Mouse (Mus musculus): ENCODE measurements around the gene Hyal1.

The Hyal1 gene

DNA sequence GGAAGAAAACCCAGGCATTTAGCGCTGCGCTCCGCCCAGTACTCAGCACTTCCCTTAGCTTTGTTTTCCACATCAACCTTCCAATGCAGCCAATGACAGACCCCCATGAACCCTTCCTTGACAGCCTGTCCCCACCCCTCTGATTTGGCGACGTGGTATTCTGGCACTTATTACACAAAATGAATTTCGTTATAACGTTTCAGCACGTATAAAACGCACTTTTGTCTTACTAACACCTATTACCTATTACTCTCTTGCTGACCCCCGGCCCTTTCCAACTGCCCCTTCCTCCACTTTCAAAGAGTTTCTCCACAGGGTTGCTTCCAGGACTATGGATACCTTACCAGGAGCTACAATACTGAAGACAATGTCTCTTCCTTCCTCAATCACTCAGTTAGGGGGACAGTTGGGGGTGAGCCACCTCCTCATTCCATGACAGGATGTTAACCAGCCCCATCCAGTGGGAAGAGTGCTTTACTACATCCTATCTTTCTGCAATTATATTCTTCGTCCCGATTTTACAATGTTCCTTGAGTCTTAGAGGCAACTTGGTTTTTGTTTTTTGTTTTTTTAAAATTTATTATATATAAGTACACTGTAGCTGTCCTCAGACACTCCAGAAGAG, 36.3 kb downstream of the Hyal1 start:
- in situ Hi-C loops (cut with MboI, MseI), result no loop called here

DNA sequence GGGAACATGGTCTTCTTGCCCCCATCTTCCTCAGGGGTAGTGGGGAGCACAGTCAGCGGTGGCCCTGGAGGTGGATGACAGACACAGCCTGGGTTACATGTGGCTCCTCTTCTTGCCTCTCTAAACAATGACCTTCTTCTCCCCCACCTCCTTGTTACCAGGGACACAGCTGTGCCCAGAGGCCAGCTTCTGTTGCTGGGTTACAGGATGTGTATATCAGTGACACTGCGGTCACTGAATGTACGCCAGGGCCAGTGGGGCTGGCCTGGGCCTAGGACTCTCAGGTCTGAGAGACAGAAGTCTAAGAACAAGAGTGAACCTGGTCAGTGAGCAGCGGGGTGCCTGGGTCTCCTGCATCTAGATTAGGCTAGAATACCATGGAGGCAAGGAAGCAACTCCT, 38.3 kb downstream of the Hyal1 start:
- in situ Hi-C loops (cut with MboI, MseI), result no loop called here

DNA sequence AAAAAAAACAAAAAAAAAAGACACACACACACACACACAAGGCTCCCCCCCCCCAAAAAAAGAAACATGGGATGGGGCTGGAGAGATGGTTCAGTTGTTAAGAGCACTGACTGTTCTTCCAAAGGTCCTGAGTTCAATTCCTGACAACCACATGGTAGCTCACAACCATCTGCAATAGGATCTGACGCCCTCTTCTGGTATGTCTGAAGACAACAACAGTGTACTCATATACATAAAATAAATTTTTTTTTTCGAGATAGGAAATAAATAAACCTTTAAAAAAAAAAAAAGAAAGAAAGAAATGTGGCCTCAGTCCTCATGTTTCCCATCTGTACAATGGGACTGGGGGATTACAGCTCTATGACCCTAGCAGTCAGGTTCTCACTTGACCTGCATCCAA, 40.7 kb downstream of the Hyal1 start:
- in situ Hi-C loops (cut with MboI, MseI), result no loop called here

DNA sequence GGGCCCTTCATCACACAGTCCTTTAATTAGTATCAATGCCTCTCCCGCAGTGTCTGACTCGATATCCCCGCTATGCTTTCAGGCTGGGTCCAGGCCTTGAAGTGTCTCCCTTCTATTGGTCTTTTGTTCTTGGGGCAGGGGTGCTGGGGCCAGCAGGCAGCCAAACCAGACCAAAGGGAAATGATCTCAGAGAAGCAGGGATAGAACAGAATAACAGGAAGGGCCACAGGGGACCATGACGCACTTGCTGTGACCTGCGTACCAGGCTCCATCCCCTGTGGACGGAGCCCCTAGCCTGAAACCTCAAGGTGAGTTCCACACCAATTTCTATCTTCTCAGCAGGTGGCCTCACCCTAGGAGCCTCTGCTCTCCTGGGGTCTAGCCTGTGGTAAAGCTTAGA, 41.4 kb downstream of the Hyal1 start:
- in situ Hi-C loops (cut with MboI, MseI), result no loop called here

DNA sequence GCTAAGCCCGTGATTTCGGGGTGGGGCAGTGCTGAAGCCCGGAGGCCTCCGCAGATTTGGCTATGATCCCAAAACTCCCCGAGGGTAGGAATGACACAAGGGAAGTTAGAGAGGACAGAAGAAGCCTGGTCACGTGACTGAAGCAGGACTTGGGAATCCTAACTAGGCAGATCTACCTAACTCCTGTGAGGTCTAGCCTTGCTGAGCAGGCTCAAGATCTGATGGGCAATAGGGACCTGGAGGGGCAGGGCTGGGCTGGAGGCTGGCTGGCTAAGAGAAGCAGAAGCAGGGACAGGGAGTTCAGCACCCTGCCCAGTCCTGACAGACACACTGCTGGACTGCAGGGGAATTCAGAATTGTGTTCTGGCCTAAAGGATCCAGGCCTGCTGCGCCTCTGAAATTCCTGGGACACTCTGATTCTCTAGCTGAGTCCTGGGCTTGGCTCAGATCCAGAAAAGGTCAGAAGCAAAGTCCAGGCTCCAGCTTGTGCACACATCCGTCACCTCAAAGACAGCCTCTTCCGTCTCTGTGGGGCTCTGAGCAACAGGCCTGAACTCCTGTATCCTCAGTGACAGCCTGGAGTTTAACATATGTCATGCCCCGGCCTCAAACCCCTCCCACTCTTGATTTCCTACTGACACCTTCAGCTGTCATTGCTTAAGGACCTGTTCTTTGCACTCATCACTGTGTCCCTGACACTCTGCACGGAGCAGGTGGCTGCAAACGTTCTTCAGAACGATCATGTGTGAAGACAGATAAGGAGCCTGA, 42.2 kb downstream of the Hyal1 start:
- in situ Hi-C loops (cut with MboI, MseI), result no loop called here

DNA sequence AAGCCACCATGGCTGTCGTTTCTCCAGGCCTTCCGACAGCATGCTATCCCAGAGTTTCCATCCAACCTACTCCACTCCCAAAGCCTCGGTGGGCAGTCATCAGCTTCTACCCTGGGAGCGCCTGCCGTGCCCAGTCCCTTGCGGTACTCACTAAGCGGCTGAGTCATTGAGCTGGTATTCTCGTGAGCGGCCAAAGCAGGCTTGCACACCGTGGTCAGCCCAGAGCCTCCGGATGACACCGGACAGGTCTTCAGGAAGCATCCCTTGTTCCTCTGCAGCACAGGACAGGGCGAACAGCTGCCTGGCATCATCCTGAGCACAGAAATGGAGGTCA, 42.8 kb downstream of the Hyal1 start:
- in situ Hi-C loops (cut with MboI, MseI), result no loop called here

DNA sequence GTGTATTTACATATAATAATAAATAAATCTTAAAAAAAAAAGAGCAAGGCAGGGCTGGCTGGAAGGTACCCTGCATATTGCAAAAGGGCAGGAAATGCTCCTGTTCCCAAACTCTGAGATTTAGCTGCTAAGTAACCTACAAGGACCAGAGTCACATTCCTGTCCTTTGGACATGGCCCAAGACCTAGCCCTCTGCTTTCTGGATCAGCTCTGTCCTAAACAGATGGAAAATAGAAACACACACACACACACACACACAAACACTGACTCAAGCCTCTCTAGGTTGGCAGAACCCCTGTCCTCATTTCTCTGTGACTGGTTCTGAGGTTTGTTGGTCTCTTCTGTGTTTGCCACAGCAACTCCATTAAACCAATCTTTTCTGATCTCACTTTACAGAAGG, 44.2 kb downstream of the Hyal1 start:
- in situ Hi-C loops (cut with MboI, MseI), result no loop called here

DNA sequence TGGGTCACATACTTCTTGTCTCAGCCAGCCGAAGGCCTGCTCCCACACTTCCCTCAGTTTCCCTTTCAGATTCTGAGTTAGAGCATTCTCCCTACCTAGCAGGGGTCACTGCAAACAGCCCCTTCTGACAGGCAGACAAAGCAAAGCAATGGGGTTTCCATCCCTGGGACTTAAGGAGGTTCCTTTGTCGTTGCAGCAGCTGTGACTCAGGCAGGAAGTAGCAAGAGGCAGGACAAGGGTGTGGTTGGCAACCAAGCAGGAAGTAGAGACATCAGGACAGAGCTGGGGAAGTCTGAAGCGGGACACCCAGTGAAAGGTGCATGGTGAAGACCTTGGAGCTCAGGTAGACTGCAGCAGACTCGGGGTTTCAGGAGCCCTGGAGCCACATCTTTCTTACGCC, 47.8 kb downstream of the Hyal1 start:
- in situ Hi-C loops (cut with MboI, MseI), result no loop called here

DNA sequence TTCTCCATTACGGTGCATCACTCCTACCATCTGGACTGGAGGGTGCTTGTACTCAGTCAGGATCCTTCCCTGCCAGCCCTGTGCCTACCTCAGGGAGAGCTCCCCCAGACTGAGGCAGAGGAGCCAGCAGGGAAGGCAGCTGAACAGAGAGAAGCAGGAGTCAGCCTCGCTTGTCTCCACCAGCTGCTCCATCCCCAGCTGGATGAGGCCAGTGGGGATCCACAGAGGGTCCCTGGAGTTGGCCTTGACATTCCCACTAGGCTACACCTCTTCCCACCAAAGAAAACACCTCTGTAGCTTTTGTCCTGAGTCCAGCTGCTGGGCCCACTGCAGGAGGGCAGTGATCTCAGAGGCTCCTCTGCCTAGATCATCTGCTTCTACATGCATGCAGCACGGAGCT, 48.2 kb downstream of the Hyal1 start:
- in situ Hi-C loops (cut with MboI, MseI), result no loop called here

DNA sequence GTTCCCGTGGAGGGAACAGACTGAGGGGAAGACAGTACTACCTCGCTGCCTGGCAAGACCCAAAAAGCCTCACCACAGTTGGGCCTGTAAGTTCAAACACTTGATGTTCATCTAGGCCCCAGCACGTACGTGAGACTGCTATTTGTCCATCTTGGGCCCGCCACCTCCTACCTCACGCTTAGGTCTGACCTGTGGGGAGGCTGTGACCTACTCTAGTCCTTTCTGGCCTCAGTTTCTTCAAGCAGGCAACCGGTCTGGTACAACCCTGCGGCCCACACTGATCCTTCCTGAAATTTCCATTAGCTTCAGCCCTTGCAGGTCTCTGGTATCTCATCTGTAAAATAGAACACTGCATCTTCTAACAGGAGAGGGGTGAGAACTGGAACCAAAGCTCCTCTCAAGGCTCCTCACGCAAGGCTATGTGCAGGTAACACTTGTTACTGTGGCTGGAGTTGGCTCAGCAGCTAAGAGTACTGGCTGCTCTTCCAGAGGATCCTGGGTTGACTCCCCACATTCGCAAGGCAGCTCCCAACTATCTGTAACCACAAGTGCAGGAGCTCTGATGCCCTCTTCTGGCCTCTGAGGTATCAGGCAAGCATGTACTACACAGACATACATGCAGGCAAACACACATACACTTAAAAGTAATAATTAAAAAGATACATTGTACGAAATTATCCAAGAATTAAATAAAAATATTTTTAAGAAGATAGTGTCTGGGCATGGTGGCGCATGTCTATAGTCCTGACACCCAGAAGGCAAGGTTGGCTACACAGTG, 48.8 kb downstream of the Hyal1 start:
- in situ Hi-C loops (cut with MboI, MseI), result no loop called here

DNA sequence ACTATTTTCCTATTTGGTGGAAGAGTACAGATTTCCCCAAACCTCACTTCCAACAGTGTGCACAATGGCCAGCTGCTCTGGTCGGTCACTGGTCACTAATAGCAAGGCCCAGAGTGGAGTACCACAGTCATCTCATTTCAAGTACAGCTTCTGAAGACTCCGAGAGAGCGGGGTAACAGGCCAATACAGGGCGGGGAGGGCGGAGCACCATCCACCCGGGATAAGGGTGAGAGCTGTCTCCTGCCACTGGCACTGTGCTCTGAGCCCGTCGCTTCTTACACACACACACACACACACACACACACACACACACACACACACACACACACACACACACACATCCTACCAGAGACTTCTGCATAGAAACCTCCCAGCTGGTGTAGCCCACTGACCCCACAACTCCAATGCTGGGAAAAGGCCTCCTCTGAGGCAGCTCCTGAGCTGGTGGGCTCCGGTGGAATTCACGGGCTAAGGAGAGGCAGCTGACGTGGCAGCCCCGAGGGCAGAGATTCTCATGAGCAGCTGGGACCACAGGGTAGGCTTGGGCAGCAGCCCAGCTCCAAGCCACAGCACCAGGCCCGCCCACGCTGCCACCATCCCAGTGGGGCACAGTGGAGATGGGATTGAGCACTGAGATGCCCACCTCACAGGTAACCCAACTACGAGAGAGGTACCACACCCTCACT, 49.6 kb downstream of the Hyal1 start:
- in situ Hi-C loops (cut with MboI, MseI), result no loop called here

DNA sequence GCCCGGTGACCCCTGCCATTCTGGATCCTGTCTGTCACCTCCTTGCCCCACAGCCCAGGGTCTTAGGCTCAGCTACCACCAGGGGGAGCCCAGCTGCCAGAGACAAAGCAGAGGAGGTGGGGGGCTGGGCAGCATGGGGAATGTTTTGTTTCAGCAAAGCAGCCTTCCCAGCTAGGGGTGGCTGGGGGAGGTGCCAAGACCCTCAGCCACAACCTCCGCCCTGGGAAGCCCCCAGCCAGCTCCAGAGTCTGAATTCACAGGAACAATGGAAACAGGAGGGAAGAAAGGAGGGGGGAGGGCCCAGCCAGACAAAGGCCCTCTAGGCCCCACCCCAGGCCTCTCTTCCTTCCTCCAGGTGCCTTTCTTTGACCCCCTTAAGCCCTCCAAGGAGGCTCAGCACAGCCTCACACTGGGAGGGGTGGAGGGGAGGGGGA, 50.1 kb downstream of the Hyal1 start:
- in situ Hi-C loops (cut with MboI, MseI), result no loop called here

DNA sequence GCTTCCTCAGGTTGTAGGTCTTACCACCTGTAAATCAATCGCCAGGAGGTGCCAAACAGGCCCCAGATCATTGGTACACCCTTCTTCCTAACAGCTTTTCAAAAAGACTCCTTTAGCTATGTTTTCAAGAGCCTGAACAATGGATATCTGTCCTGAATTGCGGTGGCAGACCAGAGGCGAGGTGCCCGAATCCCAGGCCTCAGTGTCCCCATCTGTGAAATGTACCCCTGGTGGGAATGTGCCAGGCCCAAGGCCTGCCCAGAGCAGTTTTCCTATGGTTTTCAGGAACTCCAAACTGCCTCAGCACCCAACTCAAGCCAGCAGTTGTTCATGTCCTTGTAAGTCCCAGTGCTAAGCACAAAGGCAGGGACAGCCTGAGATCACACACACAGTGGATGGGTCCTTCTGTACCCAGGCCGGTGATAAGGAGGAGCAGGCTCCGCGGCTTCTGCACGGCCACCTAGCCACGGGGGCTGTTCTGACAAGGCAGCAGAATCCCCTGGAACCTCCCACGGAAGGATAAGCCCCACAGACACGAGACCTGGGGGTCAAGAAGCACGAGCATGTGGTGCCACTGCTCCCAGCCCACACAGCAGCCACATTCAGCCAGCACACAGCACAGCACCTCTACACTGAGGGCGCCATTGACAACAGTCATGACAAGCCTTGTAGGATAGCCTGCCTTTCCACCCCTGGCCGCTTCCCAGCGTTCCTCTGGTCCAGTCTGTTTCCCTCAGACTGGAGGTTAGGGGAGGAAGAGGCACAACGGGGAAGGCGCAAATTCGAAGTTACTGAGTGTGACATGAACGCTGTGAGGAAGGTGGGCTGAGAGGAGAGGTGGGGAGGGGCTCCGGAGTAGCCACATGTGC, 50.9 kb downstream of the Hyal1 start:
- in situ Hi-C loops (cut with MboI, MseI), result no loop called here

DNA sequence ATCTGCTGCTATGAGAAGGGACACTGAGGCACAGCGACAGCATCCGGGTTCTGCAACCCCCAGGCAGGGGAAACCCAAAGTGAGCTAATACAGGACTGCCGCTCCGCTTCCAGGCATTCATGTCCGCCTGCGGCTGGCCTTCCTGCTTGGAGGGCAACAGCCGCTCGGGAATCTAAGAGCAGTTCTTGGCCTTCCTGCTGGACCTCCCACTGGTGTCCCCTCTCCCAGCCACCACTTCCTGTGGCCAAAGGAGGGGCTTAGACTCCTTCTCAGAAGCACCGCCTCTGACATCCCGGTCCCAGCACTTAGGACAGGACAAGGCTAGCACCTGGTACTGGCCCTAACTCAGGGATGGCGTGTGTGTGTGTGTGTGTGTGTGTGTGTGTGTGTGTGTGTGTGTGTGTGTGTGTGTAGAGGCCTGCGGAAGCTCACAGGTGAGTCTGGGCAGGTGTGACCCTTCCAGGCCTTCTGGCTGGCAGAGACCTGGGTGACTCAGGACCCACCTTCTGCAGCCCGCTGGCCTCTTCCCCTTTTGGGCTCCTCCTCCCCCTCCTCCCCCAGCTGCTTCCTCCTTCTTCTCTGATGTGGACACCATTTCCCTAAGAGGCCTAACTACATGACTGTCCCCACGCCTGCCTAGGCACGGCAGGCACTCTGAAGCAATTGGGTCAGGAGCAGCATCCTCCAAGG, 52.1 kb downstream of the Hyal1 start:
- in situ Hi-C loops (cut with MboI, MseI), result no loop called here

DNA sequence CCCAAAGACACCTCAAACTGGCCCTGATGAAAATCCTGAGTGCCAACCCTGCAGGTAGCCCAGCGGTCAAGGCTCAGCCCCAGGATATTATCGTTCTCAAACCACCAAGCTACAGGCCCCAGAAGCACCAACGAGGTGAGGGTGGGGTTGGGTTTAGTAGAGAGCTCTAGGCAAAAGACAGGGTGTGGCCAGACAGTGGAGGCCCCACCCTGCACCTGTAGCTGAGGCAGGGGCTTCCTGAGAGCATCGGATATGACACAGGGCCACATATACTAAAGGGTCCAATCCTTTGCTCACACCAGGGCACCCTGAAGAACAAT, 52.6 kb downstream of the Hyal1 start:
- in situ Hi-C loops (cut with MboI, MseI), result no loop called here

DNA sequence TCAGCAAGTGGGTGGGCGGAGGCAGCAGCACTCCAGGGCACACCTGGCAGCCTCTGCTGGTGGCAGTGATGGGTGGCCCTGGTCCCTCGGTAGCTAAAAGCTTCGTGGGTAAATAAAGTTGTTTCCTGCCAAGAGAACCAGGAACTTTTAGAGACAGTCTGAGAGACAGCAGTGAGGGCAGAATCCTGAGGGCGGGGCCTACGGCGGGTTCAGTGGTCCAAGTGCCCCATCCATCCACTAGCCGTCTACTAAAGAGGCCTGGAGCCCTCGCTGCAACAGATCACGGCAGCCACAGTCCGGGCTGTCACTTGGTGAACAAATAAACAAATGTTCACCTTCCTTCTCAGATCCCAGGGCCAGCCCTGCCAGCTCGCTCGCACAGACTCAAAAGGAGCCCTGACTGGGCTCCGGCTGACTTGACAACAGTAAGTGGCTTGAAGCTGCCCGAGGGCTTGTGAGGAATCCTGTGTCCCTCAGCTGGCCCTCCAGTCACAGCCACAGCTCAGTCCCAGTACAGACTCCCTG, 53.2 kb downstream of the Hyal1 start:
- in situ Hi-C loops (cut with MboI, MseI), result no loop called here

DNA sequence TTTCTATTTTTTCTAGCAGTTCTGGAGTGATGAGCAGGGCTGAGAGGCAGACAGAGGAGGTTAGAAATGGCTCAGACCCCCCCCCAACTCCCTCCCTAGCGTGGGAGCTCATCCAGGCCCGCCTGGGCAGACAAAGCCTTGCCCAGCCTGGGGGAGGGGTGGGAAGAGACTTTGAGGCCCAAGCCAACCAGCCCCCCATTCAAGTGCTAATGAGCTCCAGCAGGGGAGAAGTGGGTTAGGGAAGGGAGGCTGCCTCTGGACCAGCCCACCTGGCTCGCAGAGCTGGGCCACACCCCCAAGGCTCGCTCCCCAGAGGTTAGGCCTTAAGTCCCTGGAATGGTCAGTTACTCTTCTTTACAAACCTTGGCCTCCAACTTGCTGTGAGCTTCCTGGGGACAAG, 53.8 kb downstream of the Hyal1 start:
- in situ Hi-C loops (cut with MboI, MseI), result no loop called here

Measured in regulatory T cell (primary cell).